Mouse (Mus musculus) midbrain, embryonic 14.5 days (tissue): Measurements from ENCODE around the gene Gm614. TPM values are rescaled to one million over a fixed set of nuclear protein-coding genes. Genes with fewer than 3 reads are reported as not detected.

ENCODE experiments used
- ATAC-seq: fragments of 200-750 bp; cut with Nextera tagmentation; 2 replicates; pipeline ENCODE4 v1.8.0; 2017; ENCODE audit warnings: moderate number of reproducible peaks, moderate library complexity; ENCODE audit not compliant: low FRiP score, low TSS enrichment
- DNase-seq: peaks from one replicate; pipeline ENCODE4 v3.0.0-alpha.2; 2015
- H3K27ac ChIP-seq: fragments of 300-500 bp; sonication (generic); replicated peaks from 2 replicates; pipeline ENCODE4 v1.5.1; 2014; ENCODE audit warnings: mild to moderate bottlenecking, low read depth, low read length, moderate library complexity
- H3K27me3 ChIP-seq: fragments of 300-500 bp; sonication (generic); 2 replicates; pipeline ENCODE4 v1.6.1; 2014; ENCODE audit warnings: low read length, control low read depth, mixed read lengths; ENCODE audit not compliant: control insufficient read depth, insufficient read depth
- H3K36me3 ChIP-seq: fragments of 300-500 bp; sonication (generic); 2 replicates; pipeline ENCODE4 v1.6.1; 2014; ENCODE audit warnings: low read length, control low read depth; ENCODE audit not compliant: control insufficient read depth, insufficient read depth
- H3K4me1 ChIP-seq: fragments of 300-500 bp; sonication (generic); 2 replicates; pipeline ENCODE4 v1.6.1; 2014; ENCODE audit warnings: mild to moderate bottlenecking, antibody characterized with exemption, low read length, control low read depth; ENCODE audit not compliant: control insufficient read depth, insufficient read depth
- H3K4me2 ChIP-seq: fragments of 300-500 bp; sonication (generic); 2 replicates; pipeline ENCODE4 v1.6.1; 2014; ENCODE audit warnings: mild to moderate bottlenecking, low read length, moderate library complexity
- H3K4me3 ChIP-seq: fragments of 300-500 bp; sonication (generic); replicated peaks from 2 replicates; pipeline ENCODE4 v1.5.1; 2014; ENCODE audit warnings: low read depth, low read length
- H3K9ac ChIP-seq: fragments of 300-500 bp; sonication (generic); replicated peaks from 2 replicates; pipeline ENCODE4 v1.6.1; 2014; ENCODE audit warnings: mild to moderate bottlenecking, low read length, moderate library complexity
- H3K9me3 ChIP-seq: fragments of 300-500 bp; sonication (generic); 2 replicates; pipeline ENCODE4 v1.6.1; 2016; ENCODE audit warnings: low read length, control low read depth, mixed read lengths; ENCODE audit not compliant: control insufficient read depth
- WGBS: fragments of 180-500 bp; shearing (Covaris S2); extraction: QIAGEN DNeasy Blood & Tissue Kit; methylation state at CpG from one replicate; pipeline ENCODE4 v1.1.7; 2014; 5-methylcytosine and 5-hydroxymethylcytosine counted together
- polyA plus RNA-seq: library from polyadenylated mRNA; unstranded; fragments of >200 nt; fragmentation: Nextera tagmentation; extraction: Ambion mirVana; gene quantifications from 2 replicates; pipeline ENCODE4 v1.2.1, GENCODE M21; 2014

Gm614 gene
- polyA plus RNA-seq, 1 experiment from 2014 or later: not detected

DNA sequence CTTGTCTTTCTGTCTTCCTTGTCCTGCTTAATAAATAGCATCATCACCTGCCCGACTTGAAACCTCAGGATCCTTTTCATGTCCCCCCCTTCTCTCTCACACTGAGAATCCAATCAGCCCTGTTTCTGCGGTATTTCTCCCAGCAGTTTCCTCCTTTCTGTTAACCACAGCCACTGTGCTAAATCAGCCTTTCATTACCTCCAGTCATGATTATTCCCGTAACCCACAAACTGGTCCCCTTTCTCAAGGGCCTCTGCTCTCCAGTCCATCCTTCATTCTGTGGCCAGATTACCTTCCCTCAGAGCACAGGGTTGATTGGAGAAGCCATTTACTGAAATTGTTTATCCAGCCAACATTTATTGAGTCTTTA lies 4.9 kb upstream of the Gm614 start, which contains the start of gene Gm20489:
TSS of gene Gm20489 (minus strand) at position 269 of the 370 bp plus-strand sequence.
- H3K27me3 ChIP-seq: no peaks in the 10 kb centered on the region
- no peak for ATAC-seq
- no peak for DNase-seq
- no peak within 1 kb of the TSS for H3K4me3 ChIP-seq
- 59% methylated on average over 3 of the region's 3 CpGs for WGBS
- H3K4me1 ChIP-seq: no peaks in the 10 kb centered on the region
- H3K36me3 ChIP-seq: no peaks in the 10 kb centered on the region
- H3K4me2 ChIP-seq: no peak within 1 kb of the TSS
- H3K9me3 ChIP-seq: no peaks in the 10 kb centered on the region
- no peak within 1 kb of the TSS for H3K27ac ChIP-seq
- no peak within 1 kb of the TSS for H3K9ac ChIP-seq

- WGBS: 76% methylated on average over 5 of the region's 5 CpGs
Observed at GRCm38 (mm10) chrX:101268025-101268754, 4.4 kb upstream of the Gm614 start, which contains the start of gene Il2rg. Gene Il2rg, minus strand, starts transcription at chrX:101268255.

GRCm38 (mm10) chrX:101266631-101267030 lies 2.8 kb upstream of the Gm614 start:
- H3K9me3 ChIP-seq: no peaks in the 10 kb centered on the region
- no peak overlapping the region for H3K4me2 ChIP-seq
- H3K4me1 ChIP-seq: no peaks in the 10 kb centered on the region

More at GRCm38 (mm10) chrX:101268025-101268754, 4.4 kb upstream of the Gm614 start, which contains the start of gene Il2rg:
- Histone ChIP-seq H3K4me2 (no peak within 1 kb of the TSS), H3K27me3 (no peaks in the 10 kb centered on the region), H3K4me1 (no peaks in the 10 kb centered on the region), H3K9me3 (no peaks in the 10 kb centered on the region), H3K4me3 (no peak within 1 kb of the TSS), H3K9ac (no peak within 1 kb of the TSS), H3K27ac (no peak within 1 kb of the TSS), H3K36me3 (no peaks in the 10 kb centered on the region)
- DNase-seq (no peak), ATAC-seq (no peak)

DNA sequence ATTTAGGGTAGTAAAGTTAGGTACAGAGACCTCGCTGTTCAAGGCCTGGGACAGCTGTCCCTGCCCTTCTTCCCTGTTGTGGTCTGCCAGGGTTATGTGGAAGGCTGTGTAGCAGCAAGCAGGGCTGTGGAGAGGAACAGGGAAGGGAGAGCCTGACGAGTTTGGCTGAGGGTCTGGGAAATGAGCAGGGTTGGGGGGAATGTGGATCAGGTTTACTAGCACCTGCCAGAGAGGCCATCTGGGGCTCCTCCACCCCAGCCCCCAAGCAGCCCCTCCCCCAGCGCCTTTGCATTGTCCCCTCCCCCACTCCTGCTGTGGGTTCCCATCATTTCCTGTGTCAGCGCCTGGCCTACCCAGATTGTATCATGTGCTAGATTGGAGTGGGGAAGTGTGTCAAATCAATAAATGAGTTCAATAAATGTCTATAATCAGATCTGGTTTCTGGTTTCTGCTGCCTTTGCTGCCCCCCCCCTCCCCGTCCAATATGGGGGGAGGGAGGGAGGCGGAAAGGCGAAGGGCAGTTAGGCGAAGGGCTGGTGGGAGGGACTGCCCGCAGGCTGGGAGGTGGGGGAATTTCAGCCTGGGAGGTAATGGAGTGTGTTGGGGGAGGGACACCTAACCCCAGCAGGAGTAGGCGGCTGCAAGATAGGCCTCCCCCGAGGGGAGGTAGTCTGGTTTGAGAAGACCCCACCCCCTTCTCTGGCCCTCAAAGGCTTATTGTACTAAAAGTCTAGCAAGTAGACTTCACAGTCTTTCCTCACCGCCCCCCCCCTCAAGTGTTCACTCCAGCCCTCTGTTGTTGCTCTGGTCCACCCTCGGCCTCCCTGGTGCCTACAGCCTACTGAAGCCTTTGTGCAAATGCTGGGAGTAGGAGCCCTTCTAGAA lies 3.1 kb downstream of the Gm614 start:
- Histone ChIP-seq H3K27me3 (no peaks in the 10 kb centered on the region), H3K9ac (no peak overlapping the region), H3K36me3 (no peaks in the 10 kb centered on the region), H3K4me2 (no peak overlapping the region), H3K9me3 (no peaks in the 10 kb centered on the region), H3K4me1 (no peaks in the 10 kb centered on the region), H3K27ac (peak overlapping the region; percentile 63), H3K4me3 (no peak overlapping the region)
- WGBS: 38% methylated on average over 13 of the region's 13 CpGs
- DNase-seq (peak; percentile 33), ATAC-seq (peak; percentile 69)

More at GRCm38 (mm10) chrX:101266631-101267030, 2.8 kb upstream of the Gm614 start:
- Histone ChIP-seq H3K27ac (no peak overlapping the region), H3K36me3 (no peaks in the 10 kb centered on the region), H3K27me3 (no peaks in the 10 kb centered on the region), H3K4me3 (no peak overlapping the region), H3K9ac (no peak overlapping the region)
- DNase-seq: no peak
- no peak for ATAC-seq
- WGBS: 97% methylated on average over 6 of the region's 6 CpGs

GRCm38 (mm10) chrX:101256603-101257002 lies 7.2 kb downstream of the Gm614 start:
- ATAC-seq (no peak), DNase-seq (peak; percentile 3)
- H3K27ac ChIP-seq: no peak overlapping the region
- no peaks in the 10 kb centered on the region for H3K9me3 ChIP-seq
- H3K36me3 ChIP-seq: no peaks in the 10 kb centered on the region
- no peaks in the 10 kb centered on the region for H3K27me3 ChIP-seq
- H3K4me1 ChIP-seq: no peaks in the 10 kb centered on the region
- no peak overlapping the region for H3K4me2 ChIP-seq
- 88% methylated on average over 13 of the region's 13 CpGs for WGBS
- H3K4me3 ChIP-seq: no peak overlapping the region
- no peak overlapping the region for H3K9ac ChIP-seq

- Histone ChIP-seq H3K4me1 (no peaks in the 10 kb centered on the region), H3K9ac (peak overlapping the region; percentile 20; the same call in 1 of the 2 replicates), H3K4me2 (peak overlapping the region; percentile 70), H3K27me3 (no peaks in the 10 kb centered on the region), H3K27ac (no peak overlapping the region), H3K36me3 (no peaks in the 10 kb centered on the region), H3K9me3 (no peaks in the 10 kb centered on the region), H3K4me3 (peak overlapping the region; percentile 47)
- ATAC-seq (peak; percentile 25; the same call in 1 of the 2 replicates), DNase-seq (no peak)
- 22% methylated on average over 26 of the region's 26 CpGs for WGBS
Observed at GRCm38 (mm10) chrX:101254740-101255139, 9.1 kb downstream of the Gm614 start.

GRCm38 (mm10) chrX:101253952-101254729 lies 9.7 kb downstream of the Gm614 start, which contains the start of gene Foxo4:
Gene Foxo4, plus strand, starts transcription at chrX:101254528.
- peak within 1 kb of the TSS; percentile 47 for H3K4me3 ChIP-seq
- H3K27ac ChIP-seq: no peak within 1 kb of the TSS
- no peaks in the 10 kb centered on the region for H3K36me3 ChIP-seq
- H3K9ac ChIP-seq: peak within 1 kb of the TSS; percentile 20
- peak; percentile 92 for ATAC-seq
- no peaks in the 10 kb centered on the region for H3K4me1 ChIP-seq
- no peaks in the 10 kb centered on the region for H3K9me3 ChIP-seq
- H3K4me2 ChIP-seq: peak within 1 kb of the TSS; percentile 70
- H3K27me3 ChIP-seq: no peaks in the 10 kb centered on the region
- WGBS: 26% methylated on average over 44 of the region's 47 CpGs
- peak; percentile 93 for DNase-seq

DNA sequence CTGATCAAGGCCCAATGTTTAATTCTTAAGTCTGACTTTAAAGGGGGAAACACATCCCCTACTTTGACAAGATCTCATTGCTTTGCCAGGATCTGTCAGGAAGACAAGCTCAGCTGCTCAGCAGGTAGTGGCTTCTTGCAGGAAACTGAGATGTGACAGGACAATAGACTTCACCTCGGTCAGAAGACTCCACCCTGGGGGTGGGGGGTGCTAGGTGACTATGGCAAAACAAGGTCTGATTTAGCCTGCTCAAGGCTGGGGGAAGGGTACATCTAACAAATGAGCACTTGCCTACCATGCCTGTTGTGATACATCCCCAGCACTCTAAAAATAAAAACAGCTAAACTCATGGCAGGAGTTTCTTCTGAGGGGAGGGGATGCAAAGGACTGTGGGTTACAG lies 18.8 kb downstream of the Gm614 start:
- no peak overlapping the region for H3K27ac ChIP-seq
- no peak for ATAC-seq
- no peak overlapping the region for H3K9ac ChIP-seq
- no peak overlapping the region for H3K4me2 ChIP-seq
- H3K36me3 ChIP-seq: no peaks in the 10 kb centered on the region
- H3K4me3 ChIP-seq: no peak overlapping the region
- 17% methylated on average over 1 of the region's 1 CpGs for WGBS
- no peaks in the 10 kb centered on the region for H3K27me3 ChIP-seq
- no peaks in the 10 kb centered on the region for H3K4me1 ChIP-seq
- no peaks in the 10 kb centered on the region for H3K9me3 ChIP-seq
- no peak for DNase-seq
